Mouse (Mus musculus) adrenal gland, adult 8-10 months (tissue): ENCODE measurements around the gene Gps2. TPM values are rescaled to one million over a fixed set of nuclear protein-coding genes. Genes with fewer than 3 reads are reported as not detected.

Source experiments
- DNase-seq: peaks from one replicate; pipeline ENCODE4 v3.0.0; 2022
- total RNA-seq, 4 experiments: library from RNA; stranded (reverse); gene quantifications; 2 replicates each; pipeline ENCODE4 v1.2.4; 2022

The Gps2 gene
- total RNA-seq, 4 experiments from 2014 or later: 44.0 to 72.7 (median 52.0) TPM

GRCm38 (mm10) chr11:69886907-69887635 is 26.6 kb upstream of the Gps2 start:
- no peak for DNase-seq

GRCm38 (mm10) chr11:69891482-69891881 is 22.2 kb upstream of the Gps2 start:
- no peak for DNase-seq

GRCm38 (mm10) chr11:69894671-69895070 is 19.0 kb upstream of the Gps2 start:
- no peak for DNase-seq

GRCm38 (mm10) chr11:69895291-69895690 is 18.4 kb upstream of the Gps2 start, which contains the start of gene Acap1:
Acap1 (minus strand) TSS chr11:69895539.
- no peak for DNase-seq

GRCm38 (mm10) chr11:69899870-69900269 is 13.8 kb upstream of the Gps2 start:
- no peak for DNase-seq

- DNase-seq: peak; percentile 89
Measured at GRCm38 (mm10) chr11:69900471-69901405, 12.9 kb upstream of the Gps2 start, which contains the start of the genes 2810408A11Rik and Neurl4. 2810408A11Rik (minus strand) TSS chr11:69900987. Neurl4 (plus strand) TSS chr11:69901072.

- peak; percentile 97 for DNase-seq
Measured at GRCm38 (mm10) chr11:69901406-69901846, 12.3 kb upstream of the Gps2 start.

GRCm38 (mm10) chr11:69901993-69902392 is 11.7 kb upstream of the Gps2 start:
- DNase-seq: no peak

- no peak for DNase-seq
Measured at GRCm38 (mm10) chr11:69902972-69903371, 10.7 kb upstream of the Gps2 start.

- DNase-seq: no peak
Measured at GRCm38 (mm10) chr11:69904311-69904710, 9.4 kb upstream of the Gps2 start.

GRCm38 (mm10) chr11:69908645-69909044 is 5.0 kb upstream of the Gps2 start:
- no peak for DNase-seq

GRCm38 (mm10) chr11:69909174-69909573 is 4.5 kb upstream of the Gps2 start:
- no peak for DNase-seq

GRCm38 (mm10) chr11:69910177-69910576 is 3.5 kb upstream of the Gps2 start:
- no peak for DNase-seq

- no peak for DNase-seq
Measured at GRCm38 (mm10) chr11:69910781-69911560, 2.7 kb upstream of the Gps2 start.

- DNase-seq: no peak
Measured at GRCm38 (mm10) chr11:69911701-69912100, 2.0 kb upstream of the Gps2 start.

- DNase-seq: no peak
Measured at GRCm38 (mm10) chr11:69912716-69913530, 765 bp upstream of the Gps2 start.

- DNase-seq: no peak
Measured at GRCm38 (mm10) chr11:69914372-69914764, 680 bp downstream of the Gps2 start.

GRCm38 (mm10) chr11:69914917-69915430 is 1.3 kb downstream of the Gps2 start:
- DNase-seq: no peak

GRCm38 (mm10) chr11:69915667-69916627 is 2.3 kb downstream of the Gps2 start:
- no peak for DNase-seq
